Mouse (Mus musculus) midbrain, embryonic 12.5 days (tissue): ENCODE results near the gene Acvrl1. TPM values are rescaled to one million over a fixed set of nuclear protein-coding genes. Genes with fewer than 3 reads are reported as not detected.

ENCODE experiments used
- ATAC-seq: fragments of 200-750 bp; cut with Nextera tagmentation; 2 replicates; pipeline ENCODE4 v1.8.0; 2017; ENCODE audit warnings: low read depth, moderate TSS enrichment, moderate library complexity; ENCODE audit not compliant: low FRiP score
- H3K27ac ChIP-seq: fragments of 300-500 bp; sonication (generic); replicated peaks from 2 replicates; pipeline ENCODE4 v1.5.1; 2016; ENCODE audit warnings: mild to moderate bottlenecking
- H3K27me3 ChIP-seq: fragments of 300-500 bp; sonication (generic); 2 replicates; pipeline ENCODE4 v1.6.1; 2016; ENCODE audit warnings: mild to moderate bottlenecking
- H3K36me3 ChIP-seq: fragments of 300-500 bp; sonication (generic); 2 replicates; pipeline ENCODE4 v1.6.1; 2016
- H3K4me1 ChIP-seq: fragments of 300-500 bp; sonication (generic); 2 replicates; pipeline ENCODE4 v1.6.1; 2016
- H3K4me2 ChIP-seq: fragments of 300-500 bp; sonication (generic); replicated peaks from 2 replicates; pipeline ENCODE4 v1.6.1; 2016; ENCODE audit warnings: mild to moderate bottlenecking, moderate library complexity
- H3K4me3 ChIP-seq: fragments of 300-500 bp; sonication (generic); 2 replicates; pipeline ENCODE4 v1.5.1; 2016; ENCODE audit warnings: mild to moderate bottlenecking
- H3K9ac ChIP-seq: fragments of 300-500 bp; sonication (generic); replicated peaks from 2 replicates; pipeline ENCODE4 v1.6.1; 2016; ENCODE audit warnings: mild to moderate bottlenecking, moderate library complexity
- H3K9me3 ChIP-seq: fragments of 300-500 bp; sonication (generic); 2 replicates; pipeline ENCODE4 v1.6.1; 2016; ENCODE audit warnings: mild to moderate bottlenecking
- WGBS: fragments of 180-500 bp; shearing (Covaris S2); methylation state at CpG from one replicate; pipeline ENCODE4 v1.1.7; 2016; 5-methylcytosine and 5-hydroxymethylcytosine counted together
- microRNA-seq: library from miRNA; unstranded; fragments of <30 nt; microRNA quantifications from one replicate; pipeline ENCODE4, GENCODE M21; 2017
- polyA plus RNA-seq: library from polyadenylated mRNA; unstranded; fragments of >200 nt; fragmentation: Nextera tagmentation; extraction: Ambion mirVana; gene quantifications from 2 replicates; pipeline ENCODE4 v1.2.1, GENCODE M21; 2016

The Acvrl1 gene
- polyA plus RNA-seq, 1 experiment from 2014 or later: 10.7 TPM

- WGBS: 87% methylated on average over 10 of the region's 10 CpGs
- no peak overlapping the region for H3K9ac ChIP-seq
- no peak for ATAC-seq
Observed at GRCm38 (mm10) chr15:101189981-101190761, 61.8 kb downstream of the Acvrl1 start.

GRCm38 (mm10) chr15:101190762-101191150, 62.4 kb downstream of the Acvrl1 start:
- H3K27ac ChIP-seq: no peak overlapping the region

More at GRCm38 (mm10) chr15:101189981-101190761, 61.8 kb downstream of the Acvrl1 start:
- Histone ChIP-seq H3K4me2 (no peak overlapping the region), H3K4me1 (peaks cover 32% of the 10 kb centered on the region), H3K27me3 (no peaks in the 10 kb centered on the region), H3K4me3 (no peak overlapping the region), H3K9me3 (no peaks in the 10 kb centered on the region), H3K36me3 (peaks cover 25% of the 10 kb centered on the region), H3K27ac (no peak overlapping the region)

GRCm38 (mm10) chr15:101191459-101192259, 63.3 kb downstream of the Acvrl1 start:
- peak; percentile 79 for ATAC-seq
- H3K4me1 ChIP-seq: peaks cover 32% of the 10 kb centered on the region
- no peaks in the 10 kb centered on the region for H3K9me3 ChIP-seq
- 16% methylated on average over 13 of the region's 13 CpGs for WGBS
- no peaks in the 10 kb centered on the region for H3K27me3 ChIP-seq
- peak overlapping the region; percentile 64 for H3K27ac ChIP-seq
- H3K4me2 ChIP-seq: no peak overlapping the region
- H3K4me3 ChIP-seq: no peak overlapping the region
- H3K36me3 ChIP-seq: peaks cover 29% of the 10 kb centered on the region
- H3K9ac ChIP-seq: no peak overlapping the region; the same call in 1 of the 2 replicates

More at GRCm38 (mm10) chr15:101190762-101191150, 62.4 kb downstream of the Acvrl1 start:
- no peak overlapping the region for H3K4me2 ChIP-seq
- H3K4me3 ChIP-seq: no peak overlapping the region
- WGBS: 81% methylated on average over 5 of the region's 5 CpGs
- ATAC-seq: no peak
- no peak overlapping the region; the same call in 1 of the 2 replicates for H3K9ac ChIP-seq
- peaks cover 32% of the 10 kb centered on the region for H3K4me1 ChIP-seq
- no peaks in the 10 kb centered on the region for H3K9me3 ChIP-seq
- H3K27me3 ChIP-seq: no peaks in the 10 kb centered on the region
- peaks cover 26% of the 10 kb centered on the region for H3K36me3 ChIP-seq

GRCm38 (mm10) chr15:101192260-101192640, 63.9 kb downstream of the Acvrl1 start:
- Histone ChIP-seq H3K9ac (no peak overlapping the region), H3K9me3 (no peaks in the 10 kb centered on the region), H3K27ac (peak overlapping the region; percentile 64), H3K27me3 (no peaks in the 10 kb centered on the region), H3K36me3 (peaks cover 35% of the 10 kb centered on the region), H3K4me3 (no peak overlapping the region), H3K4me1 (peaks cover 32% of the 10 kb centered on the region), H3K4me2 (no peak overlapping the region)
- no peak for ATAC-seq
- WGBS: 48% methylated on average over 7 of the region's 7 CpGs

- Histone ChIP-seq H3K9ac (no peak overlapping the region), H3K4me1 (peaks cover 32% of the 10 kb centered on the region), H3K4me2 (no peak overlapping the region), H3K36me3 (peaks cover 38% of the 10 kb centered on the region), H3K9me3 (no peaks in the 10 kb centered on the region), H3K27me3 (no peaks in the 10 kb centered on the region), H3K4me3 (no peak overlapping the region), H3K27ac (no peak overlapping the region)
- ATAC-seq: no peak
- 93% methylated on average over 7 of the region's 7 CpGs for whole genome bisulfite sequencing
Observed at GRCm38 (mm10) chr15:101192651-101193050, 64.3 kb downstream of the Acvrl1 start.

- no peak for ATAC-seq
- Histone ChIP-seq H3K4me3 (no peak overlapping the region), H3K4me1 (peaks cover 32% of the 10 kb centered on the region), H3K9me3 (no peaks in the 10 kb centered on the region), H3K4me2 (no peak overlapping the region), H3K36me3 (peaks cover 48% of the 10 kb centered on the region), H3K27ac (no peak overlapping the region), H3K9ac (no peak overlapping the region), H3K27me3 (no peaks in the 10 kb centered on the region)
- 97% methylated on average over 6 of the region's 6 CpGs for WGBS
Observed at GRCm38 (mm10) chr15:101193971-101194370, 65.6 kb downstream of the Acvrl1 start.

Small RNAs within 50 kb of the gene (microRNA-seq; reads per million reads assigned to microRNA genes)
- gene Mir6962: 1.4 reads per million

Other genes with a start within 250 kb of the Acvrl1 start
- not detected in 2 replicates for gene Gm47841, start 81.1 kb upstream of the Acvrl1 start, polyA plus RNA-seq
- 0.34 and 0.37 TPM in 2 replicates for gene Fignl2, start 50.0 kb upstream of the Acvrl1 start, polyA plus RNA-seq
- gene Ankrd33, start 12.8 kb upstream of the Acvrl1 start, polyA plus RNA-seq: not detected in 2 replicates
- gene Acvr1b, start 45.5 kb downstream of the Acvrl1 start, polyA plus RNA-seq: 12.6 and 14.8 TPM in 2 replicates
- 5.5 and 5.9 TPM in 2 replicates for gene Grasp, start 95.7 kb downstream of the Acvrl1 start, polyA plus RNA-seq
- gene Nr4a1, start 125.7 kb downstream of the Acvrl1 start, polyA plus RNA-seq: 3.4 and 4.0 TPM in 2 replicates
- gene Atg101, start 155.8 kb downstream of the Acvrl1 start, polyA plus RNA-seq: 63.9 and 68.1 TPM in 2 replicates
- 0.15 TPM in 1 of 2 replicates, not detected in the other for gene 6030408B16Rik, start 164.7 kb downstream of the Acvrl1 start, polyA plus RNA-seq
- 0.14 and 0.18 TPM in 2 replicates for gene Krt80, start 241.6 kb downstream of the Acvrl1 start, polyA plus RNA-seq